Mouse (Mus musculus) brain, embryonic 18.5 days (tissue): ENCODE results near the gene Gm20388.
A peak's percentile ranks its signal among the peaks of the same experiment; 100 is the strongest.

Experiments
- DNase-seq: peaks from one replicate; pipeline ENCODE4 v3.0.0-alpha.2; 2012; ENCODE audit warnings: low read depth, low spot score

Gm20388 gene

DNA sequence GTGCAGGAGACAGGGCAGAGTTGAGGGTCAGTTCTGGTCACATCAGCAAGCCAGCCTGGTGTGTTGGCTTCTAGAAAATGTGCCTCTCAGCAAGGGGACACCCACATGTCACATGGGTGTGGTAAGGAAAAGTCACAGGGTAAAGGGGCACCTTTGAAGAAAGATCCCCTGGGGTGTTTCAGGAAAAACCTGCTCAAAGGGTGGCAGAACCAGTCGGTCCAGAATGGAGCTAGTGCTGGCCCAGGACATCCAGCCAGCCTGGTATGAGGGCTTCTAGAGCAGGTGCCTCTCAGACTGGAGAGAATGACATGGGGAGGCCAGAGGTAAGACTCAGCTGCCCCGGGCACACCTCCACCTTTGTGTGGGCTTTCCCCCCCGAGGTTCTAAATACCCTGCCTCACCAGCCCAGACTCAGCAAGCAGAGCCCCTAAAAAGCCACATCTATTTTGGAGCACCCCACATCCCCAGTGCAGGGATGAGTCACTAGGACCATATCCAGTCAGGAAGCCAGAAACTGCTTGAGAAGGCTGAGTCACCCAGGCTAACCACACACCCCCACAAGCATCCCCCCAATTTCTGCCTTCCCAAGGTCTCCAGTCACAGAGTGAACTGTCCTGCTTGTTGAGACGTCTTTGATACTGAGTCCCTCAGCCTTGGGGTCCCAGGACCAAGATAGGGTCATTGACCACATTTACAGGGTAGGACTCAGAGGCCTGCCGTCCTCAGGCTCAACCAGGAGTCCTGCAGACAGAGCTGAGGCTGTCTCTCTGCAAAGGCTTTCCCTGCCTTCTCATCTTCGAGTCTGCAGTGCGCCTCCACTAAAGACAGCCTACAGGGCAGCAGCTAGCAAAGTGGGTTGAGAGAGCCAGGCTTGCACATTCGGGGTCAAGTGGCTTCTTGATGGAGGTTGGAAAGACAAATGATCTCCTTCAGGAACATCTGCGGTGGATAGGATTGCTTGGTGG lies 2445.3 kb downstream of the Gm20388 start:
- no peak for DNase-seq

DNA sequence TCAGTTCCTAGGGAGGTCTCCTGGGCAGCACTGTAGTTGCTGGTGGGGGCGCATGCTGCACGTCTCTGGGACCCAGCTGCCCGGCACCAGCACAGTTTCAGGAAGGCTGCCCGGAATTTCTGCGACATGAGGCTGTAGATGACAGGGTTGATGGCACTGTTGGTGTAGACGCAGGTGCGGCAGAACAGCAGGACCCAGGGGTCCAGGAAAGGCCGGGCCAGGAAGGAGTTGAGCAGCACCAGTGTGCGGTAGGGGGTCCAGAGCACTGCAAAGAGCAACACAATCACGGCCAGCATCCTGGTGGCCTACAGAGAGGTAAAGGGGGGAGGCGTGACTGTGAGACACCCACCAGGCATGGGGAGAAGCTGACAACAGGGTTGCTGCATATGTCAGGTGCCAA lies 2446.6 kb downstream of the Gm20388 start:
- no peak for DNase-seq

DNA sequence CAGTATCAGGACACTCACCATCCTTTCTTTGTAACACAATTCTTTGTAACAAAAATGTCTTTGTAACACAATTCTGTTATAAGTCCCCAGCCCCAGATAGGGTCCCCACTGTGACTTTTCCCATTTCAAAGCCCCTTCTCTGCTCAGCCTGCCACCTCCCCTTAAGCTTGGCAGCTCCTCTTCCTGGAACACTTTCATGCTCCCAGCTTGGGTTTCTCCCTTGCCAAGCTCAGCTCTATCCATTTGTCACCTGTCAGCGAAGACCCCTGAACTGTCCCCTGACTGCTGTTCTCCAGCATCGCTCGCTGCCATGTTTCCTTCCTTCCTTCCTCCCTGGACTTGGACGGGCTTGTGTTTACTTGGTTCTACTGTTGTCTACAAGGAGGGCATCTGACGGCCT lies 2447.0 kb downstream of the Gm20388 start:
- no peak for DNase-seq

DNA sequence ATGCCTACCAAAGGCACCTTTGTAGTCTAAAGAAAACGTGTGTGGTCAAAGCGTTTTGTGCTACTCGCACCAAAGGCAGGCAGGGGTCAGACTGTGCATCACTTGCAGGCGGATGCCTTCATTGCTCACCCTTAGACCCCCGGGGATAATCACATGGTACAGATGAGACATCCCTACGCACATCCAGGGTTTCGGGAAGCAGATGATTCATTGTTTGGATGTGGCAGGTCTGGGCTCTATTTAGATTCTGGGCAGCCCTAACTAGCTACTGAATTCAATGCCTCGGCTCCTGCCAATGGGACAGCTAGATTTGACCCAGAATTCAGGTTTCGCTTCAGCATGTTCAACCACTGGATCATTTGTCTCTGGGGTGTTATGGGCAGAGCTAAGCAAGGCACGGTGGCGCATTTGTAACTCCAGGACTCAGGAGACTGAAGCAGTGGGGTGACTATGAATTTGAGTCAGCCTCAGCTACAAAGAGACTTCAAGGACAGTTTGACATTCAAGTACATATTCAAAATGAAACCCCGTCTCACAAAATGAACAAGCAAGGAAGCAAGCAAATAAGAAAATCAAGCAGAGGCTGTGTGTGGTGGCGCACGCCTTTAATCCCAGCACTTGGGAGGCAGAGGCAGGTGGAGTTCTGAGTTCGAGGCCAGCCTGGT lies 2448.6 kb downstream of the Gm20388 start:
- no peak for DNase-seq

DNA sequence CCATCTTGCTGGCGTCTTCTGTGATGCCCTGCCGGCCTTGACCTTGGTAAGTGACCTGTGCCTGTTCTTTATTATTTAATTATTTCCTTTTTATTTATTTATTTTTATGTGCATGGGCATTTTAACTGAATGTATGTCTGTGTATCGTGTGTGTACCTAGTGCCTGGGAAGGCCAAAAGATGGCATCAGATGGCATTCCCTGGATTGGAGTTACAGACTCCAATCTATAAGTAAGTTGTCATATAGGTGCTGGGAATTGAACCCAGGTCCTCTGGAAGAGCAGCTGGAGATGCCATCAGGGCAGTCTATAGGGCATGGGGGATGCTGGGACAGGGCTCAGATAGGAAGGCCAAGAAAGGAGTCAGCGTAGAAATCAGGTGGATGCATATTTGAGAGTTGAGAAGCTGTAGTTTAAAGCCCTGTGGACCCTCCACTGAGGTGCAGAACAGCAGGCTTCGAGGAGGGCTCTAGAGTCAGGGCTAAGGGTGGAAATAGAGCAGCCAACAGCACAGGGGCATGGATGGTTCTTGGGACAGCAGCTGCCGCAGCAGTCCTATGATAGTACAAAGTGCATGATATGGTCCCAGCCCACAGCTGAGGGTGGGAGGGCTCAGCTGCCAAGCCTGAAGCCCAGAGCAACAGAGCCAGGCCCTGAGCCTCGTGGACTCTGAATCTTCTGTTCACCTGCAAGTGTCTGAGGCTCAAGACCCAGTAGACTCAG lies 2450.2 kb downstream of the Gm20388 start, which contains the start of gene Trhr2:
Trhr2 (minus strand) TSS at position 51 of the 721 bp plus-strand sequence.
- DNase-seq, result no peak

DNA sequence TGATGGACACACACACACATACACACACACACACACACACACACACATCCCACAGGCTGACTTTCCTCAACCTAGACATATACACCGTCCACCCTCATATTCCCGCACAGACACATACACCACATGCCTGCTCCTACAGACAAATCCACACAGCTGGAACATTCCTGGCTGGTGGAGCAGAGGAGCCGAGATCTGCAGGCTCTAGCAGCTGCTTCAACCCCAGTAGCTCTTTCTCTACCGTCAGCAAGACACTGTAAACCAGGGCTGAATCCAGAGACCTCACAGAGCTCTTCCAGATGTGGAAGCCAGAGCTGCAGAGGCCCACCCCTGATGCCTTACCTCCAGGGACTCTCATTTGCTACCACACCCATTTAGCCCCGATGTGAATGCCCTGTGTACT lies 2451.6 kb downstream of the Gm20388 start:
- no peak for DNase-seq

DNA sequence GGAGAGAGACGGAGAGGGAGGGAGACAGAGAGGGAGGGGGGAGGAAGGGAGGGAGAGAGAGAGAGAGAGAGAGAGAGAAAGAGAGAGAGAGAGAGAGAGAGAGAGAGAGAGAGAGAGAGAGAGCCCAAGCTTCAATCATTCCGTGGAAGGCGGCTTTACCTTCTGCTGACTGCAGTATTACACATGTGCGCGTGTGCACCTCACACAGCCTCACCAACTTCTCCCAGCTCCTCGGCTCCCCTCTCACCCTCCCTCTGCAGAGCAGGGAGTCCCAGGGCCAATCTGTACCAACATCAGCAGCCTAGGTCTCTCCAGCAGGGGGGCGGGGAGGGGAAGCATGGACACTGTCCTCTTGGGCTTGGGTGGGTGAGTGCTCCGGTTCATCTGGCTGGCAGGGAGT lies 2452.3 kb downstream of the Gm20388 start:
- DNase-seq, result no peak

DNA sequence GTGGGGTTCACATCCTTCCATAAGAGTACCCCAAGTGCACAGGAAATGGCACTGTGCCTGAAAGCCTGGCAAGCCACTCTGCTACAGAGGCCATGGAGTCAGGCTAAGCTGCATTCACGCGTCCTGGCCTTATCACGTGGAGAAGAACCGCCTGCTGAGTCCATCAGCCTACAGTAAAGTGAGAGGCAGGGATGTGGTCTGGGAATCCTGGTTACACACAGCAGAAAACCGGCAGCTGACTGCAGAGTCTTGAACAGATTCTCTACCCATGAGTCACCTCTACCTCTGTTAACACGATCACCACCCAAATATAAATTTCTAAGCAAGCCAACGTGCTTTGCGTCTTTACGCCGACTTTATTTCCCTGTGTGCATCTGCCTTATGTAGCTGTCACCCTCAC lies 2457.9 kb downstream of the Gm20388 start:
- DNase-seq, result no peak

DNA sequence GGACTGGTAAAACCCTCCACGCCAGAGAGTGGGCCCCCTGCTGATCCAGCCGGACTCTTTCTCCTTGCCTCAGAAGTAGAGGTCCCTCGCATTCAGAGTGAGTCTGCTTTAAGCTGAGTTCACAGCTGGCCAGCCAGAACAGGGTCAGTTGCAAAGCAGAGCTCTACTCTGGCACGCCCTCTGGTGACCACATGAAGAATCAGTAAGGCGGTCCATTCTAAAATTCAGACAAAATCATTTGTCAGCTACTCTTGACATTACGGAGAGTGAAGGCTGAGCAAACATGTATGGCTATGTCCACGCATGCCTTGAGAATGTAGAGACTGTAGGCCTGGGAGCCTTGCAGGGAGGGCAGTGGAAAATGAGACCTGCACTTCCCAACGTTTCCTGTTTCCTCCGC lies 2459.0 kb downstream of the Gm20388 start:
- DNase-seq, result no peak

DNA sequence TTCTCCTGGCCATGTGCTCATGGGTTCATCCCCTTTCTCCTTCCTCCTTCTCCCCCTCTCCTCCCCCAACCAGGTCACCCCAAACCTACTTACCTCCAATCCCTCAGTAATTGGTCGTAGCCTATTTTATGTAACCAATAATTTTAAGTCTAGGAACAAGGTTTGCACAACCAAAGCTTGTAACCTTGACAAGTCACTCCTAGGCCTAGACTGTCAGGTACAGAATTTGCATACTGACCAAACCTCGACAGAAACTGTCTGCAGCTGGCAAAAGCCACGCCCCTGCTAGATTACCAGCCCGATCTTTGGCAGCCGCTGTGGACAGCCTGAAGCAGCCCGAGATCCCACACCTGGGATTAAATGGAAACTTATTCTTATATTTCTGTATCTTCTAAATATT lies 2461.1 kb downstream of the Gm20388 start:
- no peak for DNase-seq

DNA sequence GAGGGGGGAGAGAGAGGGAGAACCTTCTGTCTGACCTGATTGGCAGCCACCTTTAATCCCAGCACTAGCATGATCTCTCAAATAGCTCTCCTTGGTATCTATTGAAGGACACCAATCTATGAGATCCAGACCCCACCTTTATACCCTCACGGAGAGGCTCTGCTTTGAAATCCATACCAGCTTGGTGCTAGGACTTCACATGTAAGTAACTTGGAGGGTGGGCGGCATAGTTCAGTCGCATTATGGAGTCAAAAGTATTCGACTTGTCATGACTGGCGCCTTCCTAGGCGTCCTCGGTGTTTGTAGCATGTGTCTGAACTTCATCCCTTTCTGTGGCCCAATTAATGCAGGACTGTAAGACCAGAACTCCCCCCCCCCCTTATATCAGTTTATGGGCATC lies 2464.7 kb downstream of the Gm20388 start:
- DNase-seq, result no peak

DNA sequence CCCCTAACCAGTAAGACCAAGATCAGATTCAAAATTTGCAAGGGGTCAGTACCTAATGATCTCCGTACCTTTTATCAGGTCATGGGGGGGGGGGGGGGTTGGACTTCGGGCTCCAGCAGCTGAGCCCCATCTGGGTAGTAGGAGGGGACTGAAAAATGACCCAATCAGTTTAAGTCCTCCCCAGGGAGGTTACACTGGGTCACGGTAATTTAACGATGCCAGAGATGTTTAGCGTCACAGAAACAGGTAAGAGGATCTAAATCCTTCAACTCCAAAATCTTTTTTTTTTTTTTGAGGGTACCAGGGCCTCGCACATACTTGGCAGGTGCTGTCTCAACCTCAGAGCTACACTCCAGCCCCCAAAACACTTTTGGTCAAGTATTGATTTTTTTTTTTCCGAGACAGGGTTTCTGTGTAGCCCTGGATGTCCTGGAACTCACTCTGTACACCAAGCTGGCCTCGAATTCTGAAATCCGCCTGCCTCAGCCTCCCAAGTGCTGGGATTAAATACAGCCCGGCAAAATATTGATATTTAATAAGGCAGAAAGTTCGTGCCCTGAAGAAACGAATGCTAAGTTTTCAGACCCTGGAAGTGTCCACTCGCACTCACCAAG lies 2465.2 kb downstream of the Gm20388 start:
- no peak for DNase-seq

DNA sequence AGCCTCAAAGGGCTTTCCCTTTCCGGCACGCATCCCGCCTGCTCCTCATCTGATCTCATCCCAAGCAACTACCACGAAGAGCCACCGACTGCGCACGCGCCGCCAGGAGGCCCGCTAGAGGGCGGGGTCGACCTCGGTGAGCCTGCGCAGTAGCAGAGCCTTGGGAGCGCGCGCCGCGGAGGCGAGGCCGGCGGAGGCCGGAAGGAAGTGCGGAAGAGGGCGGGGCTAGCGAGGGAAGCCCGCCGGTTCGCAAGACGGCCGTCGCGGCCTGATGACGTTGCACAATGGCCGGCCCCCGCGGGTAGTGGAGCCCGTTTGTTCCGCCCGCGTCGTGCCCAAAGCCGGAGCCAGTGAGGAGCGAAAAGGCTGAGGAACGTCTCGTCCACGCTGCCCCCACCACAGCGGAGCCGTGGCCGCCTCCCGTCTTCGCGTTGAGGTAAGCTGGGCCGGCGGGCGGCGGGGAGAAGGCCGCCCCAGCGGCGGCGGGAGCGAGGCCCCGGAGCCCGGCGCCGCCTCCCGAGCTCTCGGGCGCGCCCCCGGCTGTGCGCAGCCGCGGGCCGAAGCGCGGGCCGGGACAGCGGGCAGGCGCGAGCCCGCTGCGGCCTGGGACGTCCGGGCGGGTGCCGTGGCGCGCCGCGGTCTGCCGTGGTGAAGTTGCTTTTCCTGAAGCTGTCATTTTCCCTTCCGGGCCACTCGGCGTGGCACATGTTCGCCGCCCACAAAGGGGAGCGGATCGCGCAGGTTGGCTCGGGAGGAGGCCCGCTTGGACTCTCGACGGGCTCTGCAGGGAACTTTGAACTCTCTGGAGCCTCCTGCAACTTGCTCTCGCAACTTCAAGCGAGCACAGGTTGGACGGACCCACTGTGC lies 2466.0 kb downstream of the Gm20388 start, which contains the start of gene Zc3h18:
Zc3h18 (plus strand) TSS at position 245 of the 867 bp plus-strand sequence.
- DNase-seq, result peak; percentile 96

DNA sequence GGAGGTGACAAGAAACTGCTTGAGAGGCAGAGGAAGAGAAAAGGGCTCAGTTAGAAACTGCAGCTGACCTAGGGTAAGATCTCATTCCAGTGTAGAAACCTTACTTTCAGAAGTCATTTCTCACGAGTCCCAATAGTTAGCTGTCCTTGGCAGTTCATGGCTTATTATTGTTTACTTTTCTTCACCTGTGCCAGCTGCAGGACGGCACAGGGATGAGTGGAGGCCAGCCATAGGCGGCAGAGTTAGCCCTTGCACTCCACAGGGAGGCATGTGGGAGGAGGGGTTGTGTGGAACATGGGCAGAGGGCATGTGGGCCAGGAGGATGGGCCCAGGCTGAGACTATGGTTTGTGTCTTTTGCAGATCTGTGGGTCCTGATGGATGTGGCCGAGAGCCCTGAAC lies 2472.4 kb downstream of the Gm20388 start:
- no peak for DNase-seq

DNA sequence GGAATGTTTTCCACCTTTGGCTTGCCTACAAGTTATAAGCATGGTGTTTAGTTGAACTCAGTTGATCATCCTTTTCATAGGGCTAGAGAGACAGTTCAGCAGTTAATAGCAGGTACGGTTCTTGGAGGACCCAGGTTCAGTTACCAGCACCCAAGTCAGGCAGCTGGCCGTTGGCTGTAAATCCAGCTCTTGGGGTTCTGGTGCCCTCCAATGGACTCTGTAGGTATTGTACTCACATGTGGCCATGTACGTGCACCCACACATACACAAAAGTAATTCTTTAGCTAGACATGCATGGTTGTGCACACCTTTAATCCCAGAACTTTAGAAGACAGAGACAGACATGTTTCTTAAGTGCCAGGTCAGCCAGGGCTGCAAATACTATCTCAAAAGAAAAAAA lies 2478.7 kb downstream of the Gm20388 start:
- DNase-seq, result no peak

DNA sequence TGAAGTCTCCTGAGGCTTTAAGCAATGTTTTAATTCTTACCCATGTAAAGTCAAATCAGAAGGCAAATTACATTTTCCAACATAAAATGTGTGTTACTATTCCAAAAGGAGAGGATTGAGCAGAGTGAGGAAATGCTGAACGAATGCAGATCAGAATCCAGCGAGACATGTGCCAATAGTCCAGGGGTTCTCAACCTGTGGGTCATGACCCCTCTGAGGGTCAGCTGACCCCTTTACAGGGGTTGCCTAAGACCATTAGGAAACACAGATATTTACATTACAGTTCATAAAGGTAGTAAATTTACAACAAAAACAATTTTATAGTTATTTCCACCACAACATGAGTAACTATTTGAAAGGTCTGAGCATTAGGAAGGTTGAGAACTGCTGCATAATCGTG lies 2480.1 kb downstream of the Gm20388 start:
- no peak for DNase-seq

DNA sequence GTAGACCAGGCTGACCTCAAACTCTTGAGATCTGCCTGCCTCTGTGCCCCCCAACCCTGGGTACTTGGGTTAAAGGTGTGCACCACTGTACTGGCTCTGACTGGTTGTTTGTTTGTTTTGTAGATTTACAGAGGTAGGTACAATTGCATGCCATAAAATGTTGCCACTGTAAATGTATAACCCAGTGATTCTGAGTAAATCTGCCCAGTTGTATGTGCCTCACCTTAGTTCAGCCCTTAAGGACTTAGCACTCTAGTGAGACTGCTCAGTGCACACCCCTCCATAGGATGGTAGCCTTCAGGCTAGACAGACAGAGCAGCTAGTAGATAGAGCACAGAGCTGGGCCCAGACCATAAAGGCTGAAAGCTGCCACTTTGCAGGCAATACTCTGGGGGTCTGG lies 2483.1 kb downstream of the Gm20388 start:
- no peak for DNase-seq

DNA sequence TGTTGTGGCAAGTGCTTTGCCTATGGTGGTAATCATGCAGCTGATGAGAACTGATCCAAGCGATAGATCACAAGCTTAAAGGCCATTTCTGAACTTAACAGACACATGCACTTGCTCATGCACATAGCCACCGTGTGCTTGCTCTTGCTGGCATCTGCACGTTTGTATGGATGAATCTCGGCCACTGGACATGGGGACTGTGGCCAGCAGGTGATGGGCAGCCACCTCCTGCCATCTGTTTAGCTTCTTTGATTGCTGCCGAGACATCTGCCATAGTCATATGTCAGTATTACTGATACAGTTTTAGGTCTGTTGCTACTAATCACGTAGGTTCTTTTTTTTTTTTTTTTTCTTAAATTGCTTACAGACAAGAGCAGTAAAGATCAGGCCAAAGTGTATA lies 2484.7 kb downstream of the Gm20388 start:
- DNase-seq, result no peak

DNA sequence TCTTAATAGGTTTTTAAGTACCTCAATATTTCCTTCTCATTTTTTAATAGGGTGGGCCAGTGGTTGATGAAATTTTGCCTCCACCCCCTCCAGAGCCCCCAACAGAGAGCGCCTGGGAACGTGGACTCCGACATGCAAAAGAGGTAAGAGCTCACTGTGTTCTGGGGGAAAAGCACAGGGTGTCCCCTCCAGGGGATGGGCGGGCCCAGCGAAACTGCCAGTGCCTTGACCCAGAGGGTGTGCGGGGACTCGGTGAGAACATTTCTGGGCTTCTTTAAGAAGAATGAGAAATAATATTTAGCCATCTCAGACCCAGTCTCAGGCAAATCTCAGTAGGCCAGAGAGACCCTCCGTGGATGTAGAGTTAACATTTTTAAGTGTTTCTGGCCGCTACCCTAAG lies 2487.5 kb downstream of the Gm20388 start:
- no peak for DNase-seq

DNA sequence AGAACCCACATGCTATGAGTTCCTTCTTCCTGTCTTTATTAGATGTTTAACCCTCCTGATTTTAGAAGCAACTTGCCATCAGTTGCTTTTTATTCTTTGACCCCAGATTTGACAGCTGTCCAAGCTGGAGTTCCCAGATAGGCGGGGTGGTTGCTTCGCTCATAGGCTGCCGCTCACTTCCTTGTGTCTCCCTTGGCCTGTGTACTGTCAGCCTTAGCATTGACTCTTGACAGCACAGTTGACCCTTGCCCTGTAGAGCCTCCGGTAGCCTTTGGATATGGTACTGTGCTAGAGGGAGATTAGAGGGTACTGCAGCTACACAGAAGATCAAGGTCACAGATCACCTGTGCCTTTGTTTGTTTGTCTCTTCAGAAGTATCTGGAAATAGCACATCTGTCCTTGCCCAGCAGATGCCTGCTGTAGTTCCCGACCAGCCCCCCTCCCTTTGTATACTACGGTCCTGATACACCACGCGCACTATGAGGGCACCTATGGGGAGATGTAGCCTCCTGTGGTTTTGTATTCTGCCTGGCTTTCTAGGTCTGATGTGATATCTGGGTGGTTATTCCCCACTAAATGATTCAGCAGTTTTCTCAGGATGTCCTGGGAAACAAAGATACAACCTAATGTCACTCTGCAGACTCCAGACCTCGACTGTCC lies 2494.6 kb downstream of the Gm20388 start:
- DNase-seq, result no peak
